Mouse (Mus musculus): Measurements from ENCODE around the gene Ncor2.

GRCm38 (mm10) chr5:125002969-125003872, 175.8 kb downstream of the Ncor2 start, which contains the start of gene Rflna:
- TF ChIP-seq MAX (IDR thresholded peaks at IDR 0.05), result no peak
- no peak for TF ChIP-seq CTCF (IDR thresholded peaks at IDR 0.05; ENCODE audit: control insufficient read depth, insufficient read depth, insufficient read length)
- TF ChIP-seq MYOG (IDR thresholded peaks at IDR 0.05; ENCODE audit: control insufficient read depth, extremely low read depth, insufficient read length), result no peak
- no peak for TF ChIP-seq USF1 (IDR thresholded peaks at IDR 0.05; ENCODE audit: low read depth)
- TF ChIP-seq MYOD1 (IDR thresholded peaks at IDR 0.05; ENCODE audit: control insufficient read depth, insufficient read length, low read depth), result no peak
